Mouse (Mus musculus) macrophage (primary cell): ENCODE results near the gene Vti1b. TPM values are rescaled to one million over a fixed set of nuclear protein-coding genes. Genes with fewer than 3 reads are reported as not detected.
"Not testable (repeated sequence)": the region's sequence is repeated elsewhere in the genome, so short reads cannot be mapped to it uniquely, and the experiment has no call there.

Experiments
- H3K27ac ChIP-seq: fragments of 350-480 bp; formaldehyde crosslinking; 2 replicates; pipeline ENCODE4 v1.9.0; 2021
- H3K36me3 ChIP-seq: fragments of 350-480 bp; formaldehyde crosslinking; 2 replicates; pipeline ENCODE4 v1.9.0; 2021; ENCODE audit errors: inconsistent target
- H3K4me3 ChIP-seq: fragments of 350-480 bp; formaldehyde crosslinking; 2 replicates; pipeline ENCODE4 v1.9.0; 2021; ENCODE audit errors: inconsistent target
- H3K79me2 ChIP-seq: fragments of 350-480 bp; formaldehyde crosslinking; 2 replicates; pipeline ENCODE4 v1.9.0; 2021; ENCODE audit errors: inconsistent target
- WGBS: methylation state at CpG from one replicate; pipeline ENCODE4 v1.1.7; 2026; ENCODE audit warnings: inconsistent platforms; ENCODE audit not compliant: missing documents; 5-methylcytosine and 5-hydroxymethylcytosine counted together
- polyA plus RNA-seq: library from polyadenylated mRNA; stranded (reverse); fragments of 250-400 nt; gene quantifications from 3 replicates; pipeline ENCODE4 v1.2.4, GENCODE M21; 2018; ENCODE audit warnings: inconsistent platforms
- total RNA-seq, 78 experiments: library from RNA; depleted of rRNA; stranded (reverse); fragments of 250-400 nt; gene quantifications; 1 replicate in 9 of 78; 2 replicates in 24 of 78; 3 replicates in 43 of 78; 4 replicates in 2 of 78; pipeline ENCODE4 v1.2.4; 2018; ENCODE audit warnings: inconsistent platforms in 56 of 78

The Vti1b gene
- 10 to 100 TPM; 17.0 to 36.9 (median 32.0) TPM for total RNA-seq (2018; cell fraction: chromatin; rRNA removed)
- total RNA-seq (2018; cell fraction: cytosol; rRNA removed) = 100 to 1,000 TPM in 13 of 26 experiments, 10 to 100 TPM in 13; 84.9 to 124 (median 101) TPM
- 10 to 100 TPM; 25.7 to 55.9 (median 39.7) TPM for total RNA-seq (2018; cell fraction: nucleus; rRNA removed)
- 93.6 to 122 TPM (median 107 TPM) in 3 replicates for polyA plus RNA-seq

GRCm38 (mm10) chr12:79172019-79172941 lies at the start of gene Vti1b:
Gene Vti1b, minus strand, starts transcription at chr12:79172667.
- peak within 1 kb of the TSS; percentile 69 for H3K27ac ChIP-seq
- 0 out of 2 replicates have a peak, but pooled peaks cover 8% of the 10 kb centered on the region for H3K36me3 ChIP-seq
- WGBS = under 1% methylated on average over 72 of the region's 73 CpGs
- peak within 1 kb of the TSS; percentile 60 for H3K4me3 ChIP-seq
- H3K79me2 ChIP-seq = peaks cover 48% of the 10 kb centered on the region

- WGBS = 85% methylated on average over 5 of the region's 5 CpGs
- Histone ChIP-seq H3K27ac (no peak overlapping the region), H3K79me2 (no peaks in the 10 kb centered on the region), H3K4me3 (no peak overlapping the region), H3K36me3 (no peaks in the 10 kb centered on the region)
These were observed 45.0 kb upstream of the Vti1b start for GRCm38 (mm10) chr12:79217511-79217910.

- Histone ChIP-seq H3K79me2 (no peaks in the 10 kb centered on the region), H3K27ac (no peak overlapping the region), H3K36me3 (no peaks in the 10 kb centered on the region), H3K4me3 (no peak overlapping the region)
- 96% methylated on average over 8 of the region's 8 CpGs for WGBS
These were observed 39.0 kb upstream of the Vti1b start for GRCm38 (mm10) chr12:79211447-79211846.

GRCm38 (mm10) chr12:79208703-79209464 lies 36.4 kb upstream of the Vti1b start, which contains the start of gene Rdh12:
Gene Rdh12, plus strand, starts transcription at chr12:79208914.
- H3K79me2 ChIP-seq = no peaks in the 10 kb centered on the region
- H3K36me3 ChIP-seq = no peaks in the 10 kb centered on the region
- peak within 1 kb of the TSS; percentile 16 for H3K4me3 ChIP-seq
- H3K27ac ChIP-seq = no peak within 1 kb of the TSS
- WGBS = 2% methylated on average over 13 of the region's 13 CpGs

GRCm38 (mm10) chr12:79201882-79202281 lies 29.4 kb upstream of the Vti1b start:
- H3K27ac ChIP-seq = no peak overlapping the region
- H3K36me3 ChIP-seq = no peaks in the 10 kb centered on the region
- no peaks in the 10 kb centered on the region for H3K79me2 ChIP-seq
- 18% methylated on average over 3 of the region's 3 CpGs for WGBS
- no peak overlapping the region for H3K4me3 ChIP-seq

- WGBS = 85% methylated on average over 5 of the region's 5 CpGs
- H3K4me3 ChIP-seq = no peak overlapping the region
- no peak overlapping the region for H3K27ac ChIP-seq
- H3K79me2 ChIP-seq = no peaks in the 10 kb centered on the region
- no peaks in the 10 kb centered on the region for H3K36me3 ChIP-seq
These were observed 24.6 kb upstream of the Vti1b start for GRCm38 (mm10) chr12:79197105-79197504.

GRCm38 (mm10) chr12:79193441-79193840 lies 21.0 kb upstream of the Vti1b start:
- WGBS = 1% methylated on average over 3 of the region's 3 CpGs
- peaks cover under 1% of the 10 kb centered on the region; the same call in 1 of the 2 replicates for H3K36me3 ChIP-seq
- H3K27ac ChIP-seq = no peak overlapping the region
- no peak overlapping the region for H3K4me3 ChIP-seq
- H3K79me2 ChIP-seq = peaks cover 26% of the 10 kb centered on the region

GRCm38 (mm10) chr12:79192193-79192592 lies 19.7 kb upstream of the Vti1b start, which contains the start of gene Rdh11:
Gene Rdh11, minus strand, starts transcription at chr12:79192293.
- peak within 1 kb of the TSS; percentile 69 for H3K4me3 ChIP-seq
- peak within 1 kb of the TSS; percentile 41 for H3K27ac ChIP-seq
- H3K79me2 ChIP-seq = peaks cover 26% of the 10 kb centered on the region
- H3K36me3 ChIP-seq = peaks cover 13% of the 10 kb centered on the region; the same call in 1 of the 2 replicates
- 74% methylated on average over 6 of the region's 6 CpGs for WGBS

- 8% methylated on average over 14 of the region's 14 CpGs for WGBS
- Histone ChIP-seq H3K36me3 (peaks cover 18% of the 10 kb centered on the region), H3K4me3 (peak overlapping the region; percentile 69), H3K79me2 (peaks cover 26% of the 10 kb centered on the region), H3K27ac (peak overlapping the region; percentile 41)
These were observed 19.2 kb upstream of the Vti1b start for GRCm38 (mm10) chr12:79191701-79192100.

- Histone ChIP-seq H3K4me3 (peak overlapping the region; percentile 69), H3K27ac (peak overlapping the region; percentile 41), H3K36me3 (peaks cover 24% of the 10 kb centered on the region), H3K79me2 (peaks cover 26% of the 10 kb centered on the region)
- 2% methylated on average over 18 of the region's 18 CpGs for WGBS
These were observed 18.6 kb upstream of the Vti1b start for GRCm38 (mm10) chr12:79190931-79191673.

GRCm38 (mm10) chr12:79185160-79185559 lies 12.7 kb upstream of the Vti1b start:
- Histone ChIP-seq H3K79me2 (peaks cover 14% of the 10 kb centered on the region), H3K36me3 (peaks cover 43% of the 10 kb centered on the region)
- not testable (repeated sequence) for H3K4me3 ChIP-seq, H3K27ac ChIP-seq
- WGBS = 93% methylated on average over 4 of the region's 6 CpGs

GRCm38 (mm10) chr12:79175998-79176397 lies 3.5 kb upstream of the Vti1b start:
- 91% methylated on average over 5 of the region's 5 CpGs for WGBS
- H3K36me3 ChIP-seq = no peaks in the 10 kb centered on the region
- H3K27ac ChIP-seq = no peak overlapping the region
- peaks cover 11% of the 10 kb centered on the region for H3K79me2 ChIP-seq
- no peak overlapping the region for H3K4me3 ChIP-seq

GRCm38 (mm10) chr12:79173721-79174120 lies 1.3 kb upstream of the Vti1b start:
- WGBS = 97% methylated on average over 5 of the region's 5 CpGs
- no peaks in the 10 kb centered on the region for H3K36me3 ChIP-seq
- H3K4me3 ChIP-seq = no peak overlapping the region
- peaks cover 34% of the 10 kb centered on the region for H3K79me2 ChIP-seq
- no peak overlapping the region for H3K27ac ChIP-seq
